Mouse (Mus musculus) E14TG2a.4 (cell line): ENCODE results near the gene Gfer.

Experiments
- H3K27me3 ChIP-seq: 2 replicates; pipeline ENCODE4 v1.6.1; 2014; ENCODE audit warnings: low read length, control low read depth; ENCODE audit not compliant: insufficient read depth
- H3K36me3 ChIP-seq: 2 replicates; pipeline ENCODE4 v1.6.1; 2014; ENCODE audit warnings: low read length, control low read depth; ENCODE audit not compliant: insufficient read depth
- H3K4me1 ChIP-seq: replicated peaks from 2 replicates; pipeline ENCODE4 v1.6.1; 2014; ENCODE audit warnings: low read depth, low read length, control low read depth
- H3K4me3 ChIP-seq: replicated peaks from 2 replicates; pipeline ENCODE4 v1.5.1; 2014; ENCODE audit warnings: mild to moderate bottlenecking, low read length
- H3K9me3 ChIP-seq: 2 replicates; pipeline ENCODE4 v1.6.1; 2014; ENCODE audit warnings: low read length, control low read depth
- CTCF ChIP-seq: conservative IDR thresholded peaks from 2 replicates; pipeline ENCODE4 v1.5.1; 2014; ENCODE audit warnings: low read length
- NANOG ChIP-seq: IDR thresholded peaks from 2 replicates; pipeline ENCODE4 v1.6.1; 2014; ENCODE audit warnings: borderline replicate concordance, low read length, mixed read lengths
- POU5F1 ChIP-seq: IDR thresholded peaks from 2 replicates; pipeline ENCODE4 v1.6.1; 2014; ENCODE audit warnings: low read length, borderline replicate concordance

Gfer gene

DNA sequence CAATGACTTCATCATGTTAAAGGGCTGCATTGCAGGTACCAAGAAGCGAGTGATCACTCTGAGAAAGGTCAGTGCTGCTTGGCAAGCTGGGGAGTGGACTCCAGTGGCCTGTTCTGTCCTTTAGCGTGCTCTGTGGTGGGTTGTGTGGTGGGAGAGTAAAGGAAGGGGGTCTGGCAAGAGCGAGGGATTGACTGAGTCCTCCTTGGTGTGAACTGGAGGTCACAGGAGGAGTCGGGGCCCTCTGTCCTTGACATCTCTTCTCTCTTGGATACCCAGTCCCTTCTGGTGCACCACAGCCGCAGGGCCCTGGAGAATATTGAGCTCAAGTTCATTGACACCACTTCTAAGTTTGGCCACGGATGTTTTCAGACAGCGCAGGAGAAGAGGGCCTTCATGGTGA lies 39.5 kb upstream of the Gfer start:
- TF ChIP-seq NANOG (no peak), POU5F1 (no peak), CTCF (no peak)
- Histone ChIP-seq H3K27me3 (no peaks in the 10 kb centered on the region), H3K4me1 (peaks cover 74% of the 10 kb centered on the region), H3K36me3 (peaks cover 6% of the 10 kb centered on the region), H3K4me3 (peak overlapping the region; percentile 91), H3K9me3 (no peaks in the 10 kb centered on the region)

DNA sequence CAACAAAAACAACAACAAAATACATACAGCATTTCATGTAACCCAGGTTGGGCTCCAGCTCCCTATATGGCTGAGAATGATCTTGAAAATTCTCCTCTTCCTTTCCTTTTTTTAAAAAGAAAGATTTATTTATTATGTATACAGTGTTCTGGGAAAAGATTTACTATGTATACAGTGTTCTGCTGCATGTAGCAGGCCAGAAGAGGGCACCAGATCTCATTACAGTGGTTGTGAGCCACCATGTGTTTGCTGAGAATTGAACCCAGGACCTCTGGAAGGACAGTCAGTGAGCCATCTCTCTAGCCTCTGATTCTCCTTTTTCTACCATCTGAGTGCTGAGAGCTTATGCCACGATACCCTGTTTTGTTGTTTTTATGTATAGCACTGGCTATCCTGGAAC lies 38.6 kb upstream of the Gfer start:
- Histone ChIP-seq H3K4me1 (peaks cover 66% of the 10 kb centered on the region), H3K4me3 (no peak overlapping the region), H3K27me3 (no peaks in the 10 kb centered on the region), H3K36me3 (no peaks in the 10 kb centered on the region), H3K9me3 (no peaks in the 10 kb centered on the region)
- TF ChIP-seq NANOG (no peak), POU5F1 (no peak), CTCF (no peak; the same call in 1 of the 2 replicates)

DNA sequence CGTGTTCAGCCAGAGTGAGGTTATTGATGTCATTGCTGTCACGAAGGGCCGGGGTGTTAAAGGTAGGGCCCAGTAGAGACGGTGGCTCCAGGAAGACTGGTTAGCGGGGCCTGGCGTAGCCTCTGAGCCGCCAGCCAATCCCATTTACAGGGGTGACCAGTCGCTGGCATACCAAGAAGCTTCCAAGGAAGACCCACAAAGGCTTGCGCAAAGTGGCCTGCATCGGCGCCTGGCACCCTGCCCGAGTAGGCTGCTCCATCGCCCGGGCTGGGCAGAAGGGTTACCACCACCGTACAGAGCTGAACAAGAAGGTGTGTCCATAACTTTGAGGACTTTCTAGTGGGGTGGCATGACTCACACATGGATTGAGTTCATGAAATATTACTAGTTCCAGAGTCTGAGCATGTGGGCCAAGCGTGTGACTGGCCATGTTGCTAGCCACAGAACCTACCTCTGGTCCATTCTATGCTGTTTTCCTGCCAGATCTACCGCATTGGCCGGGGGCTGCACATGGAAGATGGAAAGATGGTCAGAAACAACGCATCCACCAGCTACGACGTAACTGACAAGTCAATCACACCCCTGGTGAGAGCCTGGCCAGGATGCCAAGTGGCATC lies 37.6 kb upstream of the Gfer start:
- Histone ChIP-seq H3K4me3 (0 out of 2 replicates have a peak overlapping the region, but pooled peaks have one; percentile 17), H3K36me3 (no peaks in the 10 kb centered on the region), H3K27me3 (no peaks in the 10 kb centered on the region), H3K4me1 (peaks cover 68% of the 10 kb centered on the region), H3K9me3 (no peaks in the 10 kb centered on the region)
- TF ChIP-seq NANOG (no peak), CTCF (no peak), POU5F1 (no peak)

DNA sequence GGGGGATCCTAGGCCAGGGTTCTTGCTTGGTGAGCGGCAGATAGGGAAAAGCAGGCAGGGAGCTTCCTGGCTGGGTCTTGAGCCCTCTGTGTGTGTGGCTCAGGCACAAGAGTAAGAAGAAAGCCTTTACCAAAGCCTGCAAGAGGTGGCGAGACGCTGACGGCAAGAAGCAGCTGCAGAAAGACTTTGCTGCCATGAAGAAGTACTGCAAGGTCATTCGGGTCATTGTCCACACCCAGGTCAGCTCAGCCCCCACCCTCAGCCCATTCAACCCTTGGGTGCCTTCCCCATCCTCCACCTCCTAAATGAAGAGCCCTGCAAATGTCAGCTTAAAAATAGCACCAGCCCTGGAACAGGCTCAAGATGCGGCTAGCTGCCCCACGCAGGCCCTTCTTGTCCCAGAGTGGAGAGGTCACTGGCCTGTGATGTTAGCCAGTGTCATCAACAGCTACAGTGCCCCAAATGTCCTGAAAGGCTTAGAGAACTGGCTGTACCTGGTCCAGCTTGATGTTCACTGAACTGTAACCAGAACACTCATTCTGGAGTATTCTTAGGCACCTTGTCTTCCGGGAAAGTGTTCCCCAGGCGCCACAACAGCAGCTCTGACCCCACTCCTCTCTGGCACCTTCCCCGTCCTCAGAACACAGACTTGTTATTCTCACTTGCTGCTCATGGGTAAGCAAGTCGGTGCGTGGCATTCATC lies 36.4 kb upstream of the Gfer start:
- Histone ChIP-seq H3K4me3 (0 out of 2 replicates have a peak overlapping the region, but pooled peaks have one; percentile 10), H3K4me1 (peaks cover 69% of the 10 kb centered on the region), H3K36me3 (no peaks in the 10 kb centered on the region), H3K27me3 (no peaks in the 10 kb centered on the region), H3K9me3 (no peaks in the 10 kb centered on the region)
- TF ChIP-seq CTCF, result no peak
- no peak for TF ChIP-seq POU5F1
- no peak for TF ChIP-seq NANOG

DNA sequence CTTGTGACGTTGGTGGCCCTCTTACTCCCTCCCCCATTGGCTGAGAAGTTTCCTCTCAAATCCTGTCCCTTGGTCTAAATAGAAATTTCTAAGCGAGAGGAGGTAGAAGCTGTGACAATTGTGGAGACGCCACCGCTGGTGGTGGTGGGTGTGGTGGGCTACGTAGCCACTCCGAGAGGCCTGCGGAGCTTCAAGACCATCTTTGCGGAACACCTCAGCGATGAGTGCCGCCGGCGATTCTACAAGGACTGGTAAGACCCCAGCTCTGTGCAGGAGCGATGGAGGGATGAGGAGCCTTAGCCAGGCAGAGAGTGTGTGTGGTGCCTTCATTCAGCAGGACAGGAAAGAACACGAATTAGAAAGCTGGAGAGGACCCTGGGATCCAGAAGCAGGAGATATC lies 34.8 kb upstream of the Gfer start:
- H3K4me3 ChIP-seq, result no peak overlapping the region
- no peaks in the 10 kb centered on the region for H3K27me3 ChIP-seq
- H3K36me3 ChIP-seq, result no peaks in the 10 kb centered on the region
- peaks cover 60% of the 10 kb centered on the region for H3K4me1 ChIP-seq
- TF ChIP-seq NANOG (no peak), CTCF (no peak), POU5F1 (no peak)
- H3K9me3 ChIP-seq, result no peaks in the 10 kb centered on the region

DNA sequence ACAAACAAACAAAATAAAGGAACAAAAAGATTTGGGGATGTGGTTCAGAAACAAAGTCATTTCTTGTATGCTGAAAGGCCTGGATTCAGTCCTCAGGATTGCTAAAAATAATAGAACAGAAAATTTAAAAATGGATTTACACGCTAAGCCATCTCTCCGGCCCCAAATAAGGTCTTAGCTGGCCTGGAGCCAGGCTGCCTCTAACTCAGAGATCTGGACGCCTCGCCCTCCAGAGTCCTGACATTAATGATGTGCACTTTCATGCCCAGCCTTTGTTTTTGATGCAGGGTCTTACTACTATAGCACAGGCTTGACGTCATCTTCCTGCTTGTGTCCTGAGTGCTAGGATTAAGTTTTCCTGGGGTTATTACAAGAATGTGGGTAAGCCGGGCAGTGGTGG lies 33.1 kb upstream of the Gfer start:
- no peaks in the 10 kb centered on the region for H3K9me3 ChIP-seq
- H3K4me3 ChIP-seq, result no peak overlapping the region
- peaks cover 56% of the 10 kb centered on the region for H3K4me1 ChIP-seq
- no peaks in the 10 kb centered on the region for H3K27me3 ChIP-seq
- H3K36me3 ChIP-seq, result no peaks in the 10 kb centered on the region
- TF ChIP-seq POU5F1 (no peak), CTCF (no peak), NANOG (no peak)

DNA sequence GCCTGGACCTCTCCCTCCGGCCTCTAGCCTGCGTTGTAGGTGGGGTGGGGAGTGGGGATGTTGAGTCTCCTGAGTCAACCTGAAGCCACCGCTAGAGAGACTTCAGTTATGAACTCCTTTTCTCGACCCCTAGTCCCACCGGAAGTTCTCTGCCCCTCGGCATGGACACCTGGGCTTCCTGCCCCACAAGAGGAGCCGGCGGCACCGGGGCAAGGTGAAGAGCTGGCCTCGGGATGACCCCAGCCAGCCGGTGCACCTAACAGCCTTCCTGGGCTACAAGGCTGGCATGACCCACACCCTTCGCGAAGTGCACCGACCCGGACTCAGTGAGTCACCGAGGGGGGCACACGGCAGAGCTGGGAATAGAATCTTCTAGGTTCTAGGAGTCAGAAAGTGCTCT lies 32.2 kb upstream of the Gfer start:
- Histone ChIP-seq H3K4me3 (peak overlapping the region; percentile 62), H3K27me3 (no peaks in the 10 kb centered on the region), H3K4me1 (peaks cover 53% of the 10 kb centered on the region), H3K36me3 (no peaks in the 10 kb centered on the region), H3K9me3 (no peaks in the 10 kb centered on the region)
- TF ChIP-seq POU5F1 (no peak), CTCF (no peak), NANOG (no peak)

DNA sequence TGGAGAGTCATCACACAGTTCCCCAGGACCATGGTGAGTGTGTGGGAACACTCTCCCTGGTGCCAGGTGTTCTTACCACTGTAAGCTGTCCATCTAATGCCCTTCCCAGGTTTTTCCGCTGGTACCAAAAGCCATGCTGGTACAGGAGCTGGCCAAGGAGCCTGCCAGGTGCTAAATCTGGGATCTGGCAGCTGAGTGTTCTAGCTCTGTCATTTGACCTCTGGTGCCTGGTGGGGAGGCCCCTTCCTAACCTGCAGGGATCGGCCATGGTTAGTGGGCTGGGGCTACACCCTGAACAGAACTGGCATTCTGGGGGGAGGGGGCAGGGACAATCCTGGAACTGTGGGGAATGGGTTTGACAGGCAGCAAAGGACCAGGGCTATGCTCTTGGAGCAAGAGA lies 31.7 kb upstream of the Gfer start, which contains the start of gene Rpl3l:
Gene Rpl3l, plus strand, starts transcription at position 203 of the 400 bp plus-strand sequence.
- H3K9me3 ChIP-seq, result no peaks in the 10 kb centered on the region
- peaks cover 53% of the 10 kb centered on the region for H3K4me1 ChIP-seq
- no peaks in the 10 kb centered on the region for H3K27me3 ChIP-seq
- H3K36me3 ChIP-seq, result peaks cover under 1% of the 10 kb centered on the region
- no peak for TF ChIP-seq CTCF
- no peak for TF ChIP-seq NANOG
- peak within 1 kb of the TSS; percentile 62 for H3K4me3 ChIP-seq
